ENCODE assay signal across 20 mouse cellular contexts in the genomic region with DNA sequence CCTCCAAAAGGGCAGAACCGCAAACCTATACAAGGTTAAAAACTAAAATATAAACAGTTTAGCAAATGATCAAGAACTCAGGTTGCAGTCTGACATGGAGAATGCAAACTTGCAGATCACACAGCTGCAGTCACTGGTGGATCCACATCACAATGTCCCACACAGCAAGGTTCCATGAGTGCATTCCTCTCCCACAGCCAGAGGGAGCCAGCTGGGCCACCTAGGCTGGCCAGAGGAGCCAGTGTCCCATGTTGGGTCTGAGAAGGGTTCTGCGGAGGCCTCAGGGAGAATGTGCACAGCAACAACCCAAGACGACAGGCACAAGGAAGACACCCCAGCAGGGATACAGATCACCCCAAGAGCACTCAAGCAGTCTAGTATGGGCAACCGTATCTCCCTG. TPM values are rescaled to one million over a fixed set of nuclear protein-coding genes. Genes with fewer than 3 reads are reported as not detected.
A peak's percentile ranks its signal among the peaks of the same experiment; 100 is the strongest.
DNase-seq lines count a peak whose midpoint lies in the region; ATAC-seq and TF ChIP-seq lines count a peak whose summit lies in the region.
"Had no signal": no experiment of that assay in that cellular context is flagged by ENCODE, and none has a peak within 500 bp of the region (broad histone marks: within the 10 kb centered on the region; RNA-seq: fewer than 3 reads in every experiment).

No protein-coding gene starts in this region.

- H3K36me3 ChIP-seq in stomach, postnatal 0 days (ENCODE audit: control insufficient read depth, insufficient read depth, low read length): peaks cover 26% of the 10 kb centered on the region

- peak; percentile 48 for TF ChIP-seq CTCF in layer of hippocampus, adult 2 months (conservative IDR thresholded peaks at IDR 0.05)
- peak; percentile 19; the same call in 1 of the 2 replicates for TF ChIP-seq CTCF in lung, adult 2 months (IDR thresholded peaks at IDR 0.05; ENCODE audit: insufficient read depth, low read length)
- TF ChIP-seq CTCF in stomach, postnatal 0 days (IDR thresholded peaks at IDR 0.05; ENCODE audit: low read depth): peak; percentile 56

- no peak for TF ChIP-seq POLR2A in lung, adult 2 months (IDR thresholded peaks at IDR 0.05; ENCODE audit: borderline replicate concordance, extremely low read depth, low read depth, low read length)

- no peak for ATAC-seq in stomach, postnatal 0 days (ENCODE audit: low FRiP score, low TSS enrichment)
- ATAC-seq: inflammation-experienced regulatory T-cells, adult 6 months; midbrain, embryonic 13.5 days had no signal

- H3K9ac ChIP-seq in stomach, postnatal 0 days (ENCODE audit: low read length): no peak overlapping the region
- H3K9ac ChIP-seq: hindbrain, embryonic 13.5 days; kidney, embryonic 15.5 days; midbrain, embryonic 13.5 days; neural tube, embryonic 12.5 days had no signal

- no peak overlapping the region for H3K4me2 ChIP-seq in stomach, postnatal 0 days (replicated peaks; ENCODE audit: low read depth)
- H3K4me2 ChIP-seq: heart, embryonic 11.5 days; hindbrain, embryonic 13.5 days; kidney, embryonic 15.5 days; midbrain, embryonic 13.5 days; neural tube, embryonic 12.5 days had no signal

- TF ChIP-seq EP300 in stomach, postnatal 0 days (optimal IDR thresholded peaks at IDR 0.05): no peak

- no peaks in the 10 kb centered on the region for H3K9me3 ChIP-seq in stomach, postnatal 0 days (ENCODE audit: control insufficient read depth, low read length)
- H3K9me3 ChIP-seq: forebrain, embryonic 10.5 days; hindbrain, embryonic 13.5 days; kidney, embryonic 15.5 days; midbrain, embryonic 13.5 days; neural tube, embryonic 12.5 days had no signal

- no peak overlapping the region for H3K4me3 ChIP-seq in layer of hippocampus, adult 2 months
- no peak overlapping the region for H3K4me3 ChIP-seq in lung, adult 2 months (replicated peaks; ENCODE audit: extremely low read depth, low read depth, low read length)
- H3K4me3 ChIP-seq in stomach, postnatal 0 days (ENCODE audit: low read depth, low read length): no peak overlapping the region
- H3K4me3 ChIP-seq: forebrain, embryonic 10.5 days; hindbrain, embryonic 13.5 days; kidney, embryonic 15.5 days; midbrain, embryonic 13.5 days; neural tube, embryonic 12.5 days had no signal

- no peaks in the 10 kb centered on the region for H3K27me3 ChIP-seq in stomach, postnatal 0 days (ENCODE audit: control insufficient read depth, insufficient read depth, low read length)
- H3K27me3 ChIP-seq: hindbrain, embryonic 13.5 days; kidney, embryonic 15.5 days; midbrain, embryonic 13.5 days; neural tube, embryonic 12.5 days had no signal

- H3K27ac ChIP-seq in layer of hippocampus, adult 2 months: no peak overlapping the region
- no peak overlapping the region for H3K27ac ChIP-seq in stomach, postnatal 0 days (replicated peaks)
- H3K27ac ChIP-seq: forebrain, embryonic 10.5 days; hindbrain, embryonic 13.5 days; kidney, embryonic 15.5 days; midbrain, embryonic 13.5 days; neural tube, embryonic 12.5 days had no signal

- peak; percentile 25 for DNase-seq in heart, postnatal 4 days
- no peak for DNase-seq in heart, adult 8-10 months (ENCODE audit: low spot score)
- no peak for DNase-seq in layer of hippocampus, adult 2 months (ENCODE audit: low spot score in 2 of 2)
- no peak for DNase-seq in layer of hippocampus, adult 9-11 months
- DNase-seq in lung, adult 2 months: no peak
- no peak for DNase-seq in lung, postnatal 25 days (ENCODE audit: low spot score)
- no peak for DNase-seq in stomach, postnatal 0 days (ENCODE audit: low spot score)
- DNase-seq: adrenal gland, adult 2 months; B cell, adult 2 months; cerebellum, adult 11-12 months; cerebellum, postnatal 10 days; gastrocnemius, postnatal 36 days; right cerebral cortex, postnatal 14 days had no signal

- H3K4me1 ChIP-seq in lung, adult 2 months (ENCODE audit: control insufficient read depth, insufficient read depth, low read length): no peaks in the 10 kb centered on the region
- no peaks in the 10 kb centered on the region for H3K4me1 ChIP-seq in stomach, postnatal 0 days (replicated peaks; ENCODE audit: control insufficient read depth, insufficient read depth)
- H3K4me1 ChIP-seq: forebrain, embryonic 10.5 days; hindbrain, embryonic 13.5 days; kidney, embryonic 15.5 days; midbrain, embryonic 13.5 days; neural tube, embryonic 12.5 days had no signal

- 83% methylated on average over 4 of the region's 4 CpGs for WGBS in lung, adult 2 months
- 66% methylated on average over 4 of the region's 4 CpGs for WGBS in stomach, postnatal 0 days

RNA-seq across cellular contexts. Expression of gene Tubgcp3, which starts 20.8 kb away (rescaled TPM):
- total RNA-seq in heart, postnatal 4 days (2021): 10 to 100 TPM; 28.5 to 29.1 TPM
- total RNA-seq in heart, adult 8-10 months (2022): 10 to 100 TPM; 11.0 to 13.7 (median 12.6) TPM
- 10 to 100 TPM; 35.7 to 37.4 TPM for total RNA-seq in layer of hippocampus, adult 2 months (2021)
- 53.0 and 69.3 TPM in 2 replicates for polyA plus RNA-seq in lung, adult 2 months (2012; rRNA removed)
- 13.5 and 14.7 TPM in 2 replicates for polyA plus RNA-seq in stomach, postnatal 0 days (2015; fragmentation: Nextera tagmentation; extraction: Ambion mirVana)
